Mouse (Mus musculus): Measurements from ENCODE around the gene Chil1. TPM values are rescaled to one million over a fixed set of nuclear protein-coding genes. Genes with fewer than 3 reads are reported as not detected.

Gene Chil1
- total RNA-seq, 1 experiment from 2014 or later: 0.48 TPM

GRCm38 (mm10) chr1:134221172-134221571, 39.2 kb downstream of the Chil1 start:
- no peak for ATAC-seq (replicated peaks; ENCODE audit: insufficient number of reproducible peaks, low FRiP score, low TSS enrichment, poor library complexity, severe bottlenecking)

- no peak for ATAC-seq (replicated peaks; ENCODE audit: insufficient number of reproducible peaks, low FRiP score, low TSS enrichment, poor library complexity, severe bottlenecking)
Observed at GRCm38 (mm10) chr1:134222122-134223055, 40.4 kb downstream of the Chil1 start.

GRCm38 (mm10) chr1:134224649-134225227, 42.8 kb downstream of the Chil1 start:
- ATAC-seq (replicated peaks; ENCODE audit: insufficient number of reproducible peaks, low FRiP score, low TSS enrichment, poor library complexity, severe bottlenecking): no peak

GRCm38 (mm10) chr1:134225375-134225774, 43.4 kb downstream of the Chil1 start:
- ATAC-seq (replicated peaks; ENCODE audit: insufficient number of reproducible peaks, low FRiP score, low TSS enrichment, poor library complexity, severe bottlenecking): no peak

- no peak for ATAC-seq (replicated peaks; ENCODE audit: insufficient number of reproducible peaks, low FRiP score, low TSS enrichment, poor library complexity, severe bottlenecking)
Observed at GRCm38 (mm10) chr1:134226739-134227138, 44.8 kb downstream of the Chil1 start.

- ATAC-seq (replicated peaks; ENCODE audit: insufficient number of reproducible peaks, low FRiP score, low TSS enrichment, poor library complexity, severe bottlenecking): no peak
Observed at GRCm38 (mm10) chr1:134229806-134230575, 48.0 kb downstream of the Chil1 start.

- no peak for ATAC-seq (replicated peaks; ENCODE audit: insufficient number of reproducible peaks, low FRiP score, low TSS enrichment, poor library complexity, severe bottlenecking)
Observed at GRCm38 (mm10) chr1:134230638-134231228, 48.8 kb downstream of the Chil1 start.

GRCm38 (mm10) chr1:134231270-134231669, 49.3 kb downstream of the Chil1 start:
- no peak for ATAC-seq (replicated peaks; ENCODE audit: insufficient number of reproducible peaks, low FRiP score, low TSS enrichment, poor library complexity, severe bottlenecking)

GRCm38 (mm10) chr1:134231681-134232080, 49.7 kb downstream of the Chil1 start:
- no peak for ATAC-seq (replicated peaks; ENCODE audit: insufficient number of reproducible peaks, low FRiP score, low TSS enrichment, poor library complexity, severe bottlenecking)

- no peak for ATAC-seq (replicated peaks; ENCODE audit: insufficient number of reproducible peaks, low FRiP score, low TSS enrichment, poor library complexity, severe bottlenecking)
Observed at GRCm38 (mm10) chr1:134232326-134232725, 50.4 kb downstream of the Chil1 start.

- ATAC-seq (replicated peaks; ENCODE audit: insufficient number of reproducible peaks, low FRiP score, low TSS enrichment, poor library complexity, severe bottlenecking): no peak
Observed at GRCm38 (mm10) chr1:134232778-134233531, 51.0 kb downstream of the Chil1 start.

- no peak for ATAC-seq (replicated peaks; ENCODE audit: insufficient number of reproducible peaks, low FRiP score, low TSS enrichment, poor library complexity, severe bottlenecking)
Observed at GRCm38 (mm10) chr1:134233681-134234454, 51.9 kb downstream of the Chil1 start.

- no peak for ATAC-seq (replicated peaks; ENCODE audit: insufficient number of reproducible peaks, low FRiP score, low TSS enrichment, poor library complexity, severe bottlenecking)
Observed at GRCm38 (mm10) chr1:134234455-134235390, 52.7 kb downstream of the Chil1 start.

GRCm38 (mm10) chr1:134235391-134235921, 53.5 kb downstream of the Chil1 start, which contains the start of gene Adora1:
Gene Adora1, minus strand, starts transcription at chr1:134235431.
- ATAC-seq (replicated peaks; ENCODE audit: insufficient number of reproducible peaks, low FRiP score, low TSS enrichment, poor library complexity, severe bottlenecking): no peak

- ATAC-seq (replicated peaks; ENCODE audit: insufficient number of reproducible peaks, low FRiP score, low TSS enrichment, poor library complexity, severe bottlenecking): no peak
Observed at GRCm38 (mm10) chr1:134236142-134236541, 54.2 kb downstream of the Chil1 start.

GRCm38 (mm10) chr1:134237438-134237837, 55.5 kb downstream of the Chil1 start:
- ATAC-seq (replicated peaks; ENCODE audit: insufficient number of reproducible peaks, low FRiP score, low TSS enrichment, poor library complexity, severe bottlenecking): no peak
